Comparison of ENCODE assay signal across 25 mouse cellular contexts in the genomic region with DNA sequence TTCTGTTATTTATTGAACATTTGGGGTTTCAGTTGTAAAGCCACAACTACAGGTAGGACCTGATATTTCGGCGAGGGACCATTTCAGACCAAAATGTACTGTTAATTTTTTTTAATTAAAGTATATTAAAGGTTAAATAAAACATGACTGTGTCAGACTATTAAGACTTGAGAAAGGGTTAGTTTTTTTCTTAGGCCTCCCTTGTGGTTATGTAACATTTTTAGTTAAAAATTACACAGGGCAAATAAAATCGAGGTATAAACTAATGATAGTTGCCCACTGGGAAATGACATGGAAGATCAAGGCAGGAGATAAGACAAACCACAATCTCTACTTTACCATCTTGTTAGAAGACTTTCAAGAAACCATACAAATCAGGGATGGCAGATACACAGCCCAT. TPM values are rescaled to one million over a fixed set of nuclear protein-coding genes. Genes with fewer than 3 reads are reported as not detected.
DNase-seq lines count a peak whose midpoint lies in the region; ATAC-seq and TF ChIP-seq lines count a peak whose summit lies in the region.
"Had no signal": no experiment of that assay in that cellular context is flagged by ENCODE, and none has a peak within 500 bp of the region (broad histone marks: within the 10 kb centered on the region; RNA-seq: fewer than 3 reads in every experiment).

No protein-coding gene starts in this region.

- intact Hi-C loops in left cerebral cortex, adult 2 months (cut with DNase I), result no loop called here
- intact Hi-C loops in heart, postnatal 10 days (cut with DNase I), result no loop called here

- 44% methylated on average over 3 of the region's 3 CpGs for WGBS in kidney, adult 2 months
- WGBS in kidney, embryonic 14.5 days, result 93% methylated on average over 3 of the region's 3 CpGs
- 50% methylated on average over 3 of the region's 3 CpGs for WGBS in liver, embryonic 15.5 days (ENCODE audit: insufficient replicate concordance)
- WGBS in liver, embryonic 12.5 days (ENCODE audit: insufficient replicate concordance), result 69% methylated on average over 3 of the region's 3 CpGs
- 69% methylated on average over 3 of the region's 3 CpGs for WGBS in liver, postnatal 0 days (ENCODE audit: insufficient replicate concordance)

- DNase-seq in kidney, adult 2 months, result peak; percentile 47
- no peak for DNase-seq in left cerebral cortex, adult 2 months (ENCODE audit: extremely low spot score in 1 of 2, low spot score in 2 of 2)
- no peak for DNase-seq in left cerebral cortex, adult 11 months (ENCODE audit: low spot score)
- no peak for DNase-seq in liver, postnatal 0 days
- DNase-seq in heart, postnatal 10 days, result no peak
- DNase-seq: adrenal gland, postnatal 10 days; adrenal gland, postnatal 36 days; cerebellum, adult 18-20 months; cerebellum, adult 9-10 months; cerebellum, postnatal 14 days; gastrocnemius, postnatal 36 days; heart, adult 2 months had no signal

- no peak overlapping the region for H3K9ac ChIP-seq in kidney, embryonic 14.5 days (ENCODE audit: low read depth, low read length)
- no peak overlapping the region for H3K9ac ChIP-seq in liver, embryonic 15.5 days
- no peak overlapping the region for H3K9ac ChIP-seq in liver, embryonic 12.5 days
- no peak overlapping the region for H3K9ac ChIP-seq in liver, postnatal 0 days (replicated peaks)
- H3K9ac ChIP-seq: forebrain, embryonic 13.5 days; heart, embryonic 13.5 days; hindbrain, embryonic 12.5 days had no signal

- no peak overlapping the region for H3K4me2 ChIP-seq in kidney, embryonic 14.5 days (replicated peaks; ENCODE audit: low read depth, low read length)
- H3K4me2 ChIP-seq in liver, embryonic 15.5 days, result no peak overlapping the region
- no peak overlapping the region for H3K4me2 ChIP-seq in liver, embryonic 12.5 days
- no peak overlapping the region for H3K4me2 ChIP-seq in liver, postnatal 0 days (ENCODE audit: low read depth, low read length)
- H3K4me2 ChIP-seq: forebrain, embryonic 13.5 days; heart, embryonic 13.5 days; hindbrain, embryonic 12.5 days had no signal

- peaks cover 15% of the 10 kb centered on the region for H3K36me3 ChIP-seq in kidney, adult 2 months (ENCODE audit: control insufficient read depth, insufficient read depth, low read length)
- peaks cover 93% of the 10 kb centered on the region for H3K36me3 ChIP-seq in kidney, embryonic 14.5 days (ENCODE audit: control insufficient read depth, insufficient read depth, low read length)
- peaks cover 88% of the 10 kb centered on the region for H3K36me3 ChIP-seq in liver, embryonic 15.5 days (replicated peaks)
- H3K36me3 ChIP-seq in liver, embryonic 12.5 days, result peaks cover 99% of the 10 kb centered on the region
- peaks cover 84% of the 10 kb centered on the region for H3K36me3 ChIP-seq in liver, postnatal 0 days (replicated peaks; ENCODE audit: insufficient read depth, low read length)

- no peak for TF ChIP-seq POLR2A in kidney, adult 2 months (IDR thresholded peaks at IDR 0.05; ENCODE audit: low read depth, low read length)

- no peaks in the 10 kb centered on the region for H3K27me3 ChIP-seq in kidney, adult 2 months (replicated peaks; ENCODE audit: control insufficient read depth, insufficient read depth, low read length)
- no peaks in the 10 kb centered on the region for H3K27me3 ChIP-seq in kidney, embryonic 14.5 days (ENCODE audit: control insufficient read depth, insufficient read depth, low read length)
- H3K27me3 ChIP-seq in liver, embryonic 15.5 days, result no peaks in the 10 kb centered on the region
- no peaks in the 10 kb centered on the region for H3K27me3 ChIP-seq in liver, embryonic 12.5 days (replicated peaks)
- H3K27me3 ChIP-seq in liver, postnatal 0 days (ENCODE audit: insufficient read depth, low read length), result no peaks in the 10 kb centered on the region
- H3K27me3 ChIP-seq: forebrain, embryonic 13.5 days; heart, embryonic 13.5 days; hindbrain, embryonic 12.5 days; Patski had no signal

- no peaks in the 10 kb centered on the region for H3K9me3 ChIP-seq in kidney, embryonic 14.5 days (ENCODE audit: control insufficient read depth, low read length)
- H3K9me3 ChIP-seq in liver, embryonic 15.5 days (replicated peaks), result no peaks in the 10 kb centered on the region
- H3K9me3 ChIP-seq in liver, embryonic 12.5 days (replicated peaks), result no peaks in the 10 kb centered on the region
- no peaks in the 10 kb centered on the region for H3K9me3 ChIP-seq in liver, postnatal 0 days (ENCODE audit: low read length)
- H3K9me3 ChIP-seq: forebrain, embryonic 10.5 days; forebrain, embryonic 13.5 days; heart, embryonic 10.5 days; heart, embryonic 13.5 days; hindbrain, embryonic 12.5 days had no signal

- TF ChIP-seq EP300 in liver, postnatal 0 days (IDR thresholded peaks at IDR 0.05; ENCODE audit: low read depth), result no peak

- TF ChIP-seq CTCF in kidney, adult 2 months (conservative IDR thresholded peaks at IDR 0.05; ENCODE audit: insufficient read depth, insufficient read length, low read depth, low read length), result no peak
- no peak for TF ChIP-seq CTCF in left cerebral cortex, adult 2 months (IDR thresholded peaks at IDR 0.05)
- no peak for TF ChIP-seq CTCF in liver, postnatal 0 days (IDR thresholded peaks at IDR 0.05; ENCODE audit: low read depth)

- H3K27ac ChIP-seq in kidney, adult 2 months (ENCODE audit: insufficient read depth, low read depth, low read length), result peak overlapping the region; percentile 75
- no peak overlapping the region for H3K27ac ChIP-seq in kidney, embryonic 14.5 days (ENCODE audit: low read depth, low read length)
- H3K27ac ChIP-seq in left cerebral cortex, adult 2 months, result peak overlapping the region; percentile 20; the same call in 1 of the 2 replicates
- peak overlapping the region; percentile 35; the same call in 1 of the 2 replicates for H3K27ac ChIP-seq in liver, embryonic 15.5 days (replicated peaks)
- H3K27ac ChIP-seq in liver, embryonic 12.5 days, result no peak overlapping the region
- peak overlapping the region; percentile 52; the same call in 1 of the 2 replicates for H3K27ac ChIP-seq in liver, postnatal 0 days (ENCODE audit: low read depth)
- H3K27ac ChIP-seq: forebrain, embryonic 10.5 days; forebrain, embryonic 13.5 days; heart, adult 2 months; heart, embryonic 10.5 days; heart, embryonic 13.5 days; hindbrain, embryonic 12.5 days had no signal

- peaks cover 22% of the 10 kb centered on the region; the same call in 1 of the 2 replicates for H3K4me1 ChIP-seq in kidney, adult 2 months (ENCODE audit: control insufficient read depth, insufficient read depth, low read length)
- peaks cover 5% of the 10 kb centered on the region; the same call in 1 of the 2 replicates for H3K4me1 ChIP-seq in kidney, embryonic 14.5 days (ENCODE audit: control insufficient read depth, insufficient read depth, low read length)
- peaks cover 33% of the 10 kb centered on the region for H3K4me1 ChIP-seq in liver, embryonic 15.5 days (replicated peaks)
- H3K4me1 ChIP-seq in liver, embryonic 12.5 days, result peaks cover 17% of the 10 kb centered on the region
- peaks cover 25% of the 10 kb centered on the region for H3K4me1 ChIP-seq in liver, postnatal 0 days (ENCODE audit: insufficient read depth)

- ATAC-seq in kidney, embryonic 14.5 days (ENCODE audit: low FRiP score, low TSS enrichment), result no peak
- no peak for ATAC-seq in liver, embryonic 15.5 days (ENCODE audit: insufficient read depth)
- no peak for ATAC-seq in liver, embryonic 12.5 days
- no peak for ATAC-seq in liver, postnatal 0 days
- ATAC-seq: CD4-positive, CD25-positive, alpha-beta regulatory T cell, adult 4 months; forebrain, embryonic 13.5 days; forebrain, embryonic 16.5 days; hindbrain, embryonic 16.5 days; Patski had no signal

- H3K4me3 ChIP-seq in kidney, adult 2 months (ENCODE audit: insufficient read depth, low read depth, low read length), result no peak overlapping the region
- H3K4me3 ChIP-seq in kidney, embryonic 14.5 days (ENCODE audit: low read length), result no peak overlapping the region
- no peak overlapping the region for H3K4me3 ChIP-seq in left cerebral cortex, adult 2 months
- no peak overlapping the region for H3K4me3 ChIP-seq in liver, embryonic 15.5 days (replicated peaks)
- no peak overlapping the region for H3K4me3 ChIP-seq in liver, embryonic 12.5 days
- no peak overlapping the region for H3K4me3 ChIP-seq in liver, postnatal 0 days (ENCODE audit: low read depth, low read length)
- H3K4me3 ChIP-seq: forebrain, embryonic 10.5 days; forebrain, embryonic 13.5 days; heart, adult 2 months; heart, embryonic 10.5 days; heart, embryonic 13.5 days; hindbrain, embryonic 12.5 days had no signal

RNA-seq across cellular contexts. Expression of gene Cers2, which starts 8.8 kb away (rescaled TPM):
- 143 and 173 TPM in 2 replicates for polyA plus RNA-seq in kidney, adult 2 months (2012; rRNA removed)
- 103 and 154 TPM in 2 replicates for polyA plus RNA-seq in kidney, embryonic 14.5 days (2014; fragmentation: Nextera tagmentation; extraction: Ambion mirVana)
- 10 to 100 TPM; 37.4 to 42.2 TPM for total RNA-seq in left cerebral cortex, adult 2 months (2021)
- polyA plus RNA-seq in liver, embryonic 15.5 days (2015; fragmentation: Nextera tagmentation; extraction: Ambion mirVana), result 110 and 114 TPM in 2 replicates
- polyA plus RNA-seq in liver, embryonic 12.5 days (2016; fragmentation: Nextera tagmentation; extraction: Ambion mirVana), result 134 and 135 TPM in 2 replicates
- polyA plus RNA-seq in liver, postnatal 0 days (2015; fragmentation: Nextera tagmentation; extraction: Ambion mirVana), result 124 and 125 TPM in 2 replicates
- 10 to 100 TPM; 58.4 to 65.6 TPM for total RNA-seq in heart, postnatal 10 days (2021)

RNA-seq across cellular contexts. Expression of gene Anxa9, which starts 16.5 kb away (rescaled TPM):
- 5.6 and 6.3 TPM in 2 replicates for polyA plus RNA-seq in kidney, adult 2 months (2012; rRNA removed)
- 3.7 and 4.3 TPM in 2 replicates for polyA plus RNA-seq in kidney, embryonic 14.5 days (2014; fragmentation: Nextera tagmentation; extraction: Ambion mirVana)
- under 1 TPM; 0.61 to 1.00 TPM for total RNA-seq in left cerebral cortex, adult 2 months (2021)
- 2.1 and 2.8 TPM in 2 replicates for polyA plus RNA-seq in liver, embryonic 15.5 days (2015; fragmentation: Nextera tagmentation; extraction: Ambion mirVana)
- polyA plus RNA-seq in liver, embryonic 12.5 days (2016; fragmentation: Nextera tagmentation; extraction: Ambion mirVana), result 3.1 and 4.6 TPM in 2 replicates
- 1.2 TPM in 2 replicates for polyA plus RNA-seq in liver, postnatal 0 days (2015; fragmentation: Nextera tagmentation; extraction: Ambion mirVana)
- total RNA-seq in heart, postnatal 10 days (2021), result under 1 TPM; 0.37 to 0.38 TPM
- total RNA-seq: gastrocnemius, adult 8-10 months had no signal

RNA-seq across cellular contexts. Expression of gene Setdb1, which starts 33.6 kb away (rescaled TPM):
- polyA plus RNA-seq in kidney, adult 2 months (2012; rRNA removed), result 11.4 and 11.6 TPM in 2 replicates
- 30.2 and 56.5 TPM in 2 replicates for polyA plus RNA-seq in kidney, embryonic 14.5 days (2014; fragmentation: Nextera tagmentation; extraction: Ambion mirVana)
- total RNA-seq in left cerebral cortex, adult 2 months (2021), result 10 to 100 TPM; 35.7 to 37.2 TPM
- 12.0 and 12.9 TPM in 2 replicates for polyA plus RNA-seq in liver, embryonic 15.5 days (2015; fragmentation: Nextera tagmentation; extraction: Ambion mirVana)
- 31.0 and 31.6 TPM in 2 replicates for polyA plus RNA-seq in liver, embryonic 12.5 days (2016; fragmentation: Nextera tagmentation; extraction: Ambion mirVana)
- polyA plus RNA-seq in liver, postnatal 0 days (2015; fragmentation: Nextera tagmentation; extraction: Ambion mirVana), result 6.3 and 6.6 TPM in 2 replicates
- 10 to 100 TPM; 16.2 to 18.2 TPM for total RNA-seq in heart, postnatal 10 days (2021)

RNA-seq across cellular contexts. Expression of gene Prune1, which starts 41.6 kb away (rescaled TPM):
- polyA plus RNA-seq in kidney, adult 2 months (2012; rRNA removed), result 25.6 and 27.0 TPM in 2 replicates
- polyA plus RNA-seq in kidney, embryonic 14.5 days (2014; fragmentation: Nextera tagmentation; extraction: Ambion mirVana), result 15.4 and 22.1 TPM in 2 replicates
- 10 to 100 TPM; 22.1 to 23.5 TPM for total RNA-seq in left cerebral cortex, adult 2 months (2021)
- polyA plus RNA-seq in liver, embryonic 15.5 days (2015; fragmentation: Nextera tagmentation; extraction: Ambion mirVana), result 9.0 and 9.5 TPM in 2 replicates
- 11.8 and 12.1 TPM in 2 replicates for polyA plus RNA-seq in liver, embryonic 12.5 days (2016; fragmentation: Nextera tagmentation; extraction: Ambion mirVana)
- polyA plus RNA-seq in liver, postnatal 0 days (2015; fragmentation: Nextera tagmentation; extraction: Ambion mirVana), result 10.6 and 10.7 TPM in 2 replicates
- 10 to 100 TPM; 28.8 to 35.2 TPM for total RNA-seq in heart, postnatal 10 days (2021)

RNA-seq across cellular contexts. Expression of gene Mindy1, which starts 42.3 kb away (rescaled TPM):
- 120 and 155 TPM in 2 replicates for polyA plus RNA-seq in kidney, adult 2 months (2012; rRNA removed)
- polyA plus RNA-seq in kidney, embryonic 14.5 days (2014; fragmentation: Nextera tagmentation; extraction: Ambion mirVana), result 33.0 and 40.9 TPM in 2 replicates
- 10 to 100 TPM; 19.9 to 21.5 TPM for total RNA-seq in left cerebral cortex, adult 2 months (2021)
- polyA plus RNA-seq in liver, embryonic 15.5 days (2015; fragmentation: Nextera tagmentation; extraction: Ambion mirVana), result 18.8 and 20.9 TPM in 2 replicates
- 18.8 and 22.5 TPM in 2 replicates for polyA plus RNA-seq in liver, embryonic 12.5 days (2016; fragmentation: Nextera tagmentation; extraction: Ambion mirVana)
- 41.4 and 42.8 TPM in 2 replicates for polyA plus RNA-seq in liver, postnatal 0 days (2015; fragmentation: Nextera tagmentation; extraction: Ambion mirVana)
- 10 to 100 TPM; 27.7 TPM for total RNA-seq in heart, postnatal 10 days (2021)

Comparison
In these comparisons a context has a peak if more than half of its experiments do, and no peak if none do; other contexts are left out.
1. H3K27ac ChIP-seq: peak in kidney, adult 2 months (single experiment), left cerebral cortex, adult 2 months (single experiment), liver, embryonic 15.5 days (single experiment) and liver, postnatal 0 days (single experiment); none in kidney, embryonic 14.5 days (single experiment) and liver, embryonic 12.5 days (single experiment).